Mouse (Mus musculus) liver, embryonic 13.5 days (tissue): ENCODE results near the gene Tcap. TPM values are rescaled to one million over a fixed set of nuclear protein-coding genes. Genes with fewer than 3 reads are reported as not detected.
A peak's percentile ranks its signal among the peaks of the same experiment; 100 is the strongest.
"Not testable (repeated sequence)": the region's sequence is repeated elsewhere in the genome, so short reads cannot be mapped to it uniquely, and the experiment has no call there.

Experiments
- ATAC-seq: fragments of 200-750 bp; cut with Nextera tagmentation; 2 replicates; pipeline ENCODE4 v1.8.0; 2017; ENCODE audit warnings: low read depth, mild to moderate bottlenecking, moderate number of reproducible peaks, moderate library complexity
- DNase-seq: peaks from one replicate; pipeline ENCODE4 v3.0.0; 2022
- H3K27ac ChIP-seq: fragments of 300-500 bp; sonication (generic); 2 replicates; pipeline ENCODE4 v1.5.1; 2015; ENCODE audit warnings: moderate library complexity, mild to moderate bottlenecking, inconsistent platforms
- H3K27me3 ChIP-seq: fragments of 300-500 bp; sonication (generic); 2 replicates; pipeline ENCODE4 v1.6.1; 2015; ENCODE audit warnings: mild to moderate bottlenecking, inconsistent platforms
- H3K36me3 ChIP-seq: fragments of 300-500 bp; sonication (generic); 2 replicates; pipeline ENCODE4 v1.6.1; 2015; ENCODE audit warnings: mild to moderate bottlenecking, inconsistent platforms
- H3K4me1 ChIP-seq: fragments of 300-500 bp; sonication (generic); replicated peaks from 2 replicates; pipeline ENCODE4 v1.6.1; 2015; ENCODE audit warnings: inconsistent platforms
- H3K4me2 ChIP-seq: fragments of 300-500 bp; sonication (generic); 2 replicates; pipeline ENCODE4 v1.6.1; 2015; ENCODE audit warnings: inconsistent platforms, mild to moderate bottlenecking, moderate library complexity
- H3K4me3 ChIP-seq: fragments of 300-500 bp; sonication (generic); replicated peaks from 2 replicates; pipeline ENCODE4 v1.5.1; 2015; ENCODE audit warnings: mild to moderate bottlenecking, inconsistent platforms
- H3K9ac ChIP-seq: fragments of 300-500 bp; sonication (generic); 2 replicates; pipeline ENCODE4 v1.6.1; 2015; ENCODE audit warnings: mild to moderate bottlenecking, inconsistent platforms
- H3K9me3 ChIP-seq: fragments of 300-500 bp; sonication (generic); replicated peaks from 2 replicates; pipeline ENCODE4 v1.6.1; 2016; ENCODE audit warnings: inconsistent platforms
- WGBS: fragments of 180-500 bp; shearing (Covaris S2); methylation state at CpG from one replicate; pipeline ENCODE4 v1.1.7; 2015; ENCODE audit not compliant: insufficient replicate concordance; 5-methylcytosine and 5-hydroxymethylcytosine counted together
- polyA plus RNA-seq: library from polyadenylated mRNA; unstranded; fragments of >200 nt; fragmentation: Nextera tagmentation; extraction: Ambion mirVana; gene quantifications from 2 replicates; pipeline ENCODE4 v1.2.1, GENCODE M21; 2015

Tcap gene
- polyA plus RNA-seq, 1 experiment from 2014 or later: 0.59 TPM

DNA sequence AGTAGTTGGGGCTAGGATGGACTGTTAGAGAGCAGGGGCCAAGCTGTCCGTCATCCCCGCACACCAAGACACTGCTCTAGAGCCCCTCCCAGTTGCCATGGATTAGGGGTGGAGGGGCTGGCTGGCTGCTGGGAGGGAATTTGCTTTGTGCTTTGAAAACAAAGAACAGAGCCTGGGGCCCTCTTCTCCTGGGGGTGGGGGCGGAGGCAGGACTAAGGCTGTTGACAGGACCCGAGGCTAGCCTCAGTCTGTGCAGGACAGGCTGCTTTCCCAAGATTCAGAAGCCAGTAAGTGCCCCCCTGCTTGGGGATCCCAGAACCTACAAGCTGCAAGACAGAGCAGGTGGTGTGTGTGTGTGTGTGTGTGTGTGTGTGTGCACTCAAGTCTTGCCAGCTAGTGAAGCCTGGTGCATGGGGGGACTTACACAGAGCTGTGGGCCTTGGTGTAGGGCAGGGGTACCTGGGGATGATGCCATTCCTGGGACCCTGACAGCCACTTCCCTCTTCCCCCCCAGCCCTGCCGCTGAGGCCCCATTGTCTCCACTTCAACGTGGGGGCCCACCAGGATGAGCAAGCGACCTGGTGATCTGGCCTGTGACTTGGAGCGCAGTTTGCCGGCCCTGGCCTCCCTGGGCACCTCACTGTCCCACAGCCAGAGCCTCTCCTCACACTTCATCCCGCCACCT, 11.9 kb upstream of the Tcap start:
- peaks cover 4% of the 10 kb centered on the region; the same call in 1 of the 2 replicates for H3K4me1 ChIP-seq
- DNase-seq (no peak), ATAC-seq (no peak)
- WGBS: 60% methylated on average over 10 of the region's 10 CpGs
- H3K36me3 ChIP-seq: peaks cover 23% of the 10 kb centered on the region
- no peak overlapping the region for H3K9ac ChIP-seq
- H3K27me3 ChIP-seq: no peaks in the 10 kb centered on the region
- no peak overlapping the region for H3K27ac ChIP-seq
- no peak overlapping the region for H3K4me3 ChIP-seq
- no peak overlapping the region for H3K4me2 ChIP-seq
- no peaks in the 10 kb centered on the region for H3K9me3 ChIP-seq

- Histone ChIP-seq H3K4me2 (no peak overlapping the region), H3K27ac (no peak overlapping the region), H3K9ac (no peak overlapping the region), H3K27me3 (no peaks in the 10 kb centered on the region), H3K36me3 (peaks cover 30% of the 10 kb centered on the region), H3K9me3 (no peaks in the 10 kb centered on the region), H3K4me1 (peaks cover 4% of the 10 kb centered on the region; the same call in 1 of the 2 replicates), H3K4me3 (no peak overlapping the region)
- DNase-seq (peak; percentile 54), ATAC-seq (no peak)
- 6% methylated on average over 2 of the region's 2 CpGs for WGBS
Measured at GRCm38 (mm10) chr11:98372406-98372805, 11.2 kb upstream of the Tcap start.

DNA sequence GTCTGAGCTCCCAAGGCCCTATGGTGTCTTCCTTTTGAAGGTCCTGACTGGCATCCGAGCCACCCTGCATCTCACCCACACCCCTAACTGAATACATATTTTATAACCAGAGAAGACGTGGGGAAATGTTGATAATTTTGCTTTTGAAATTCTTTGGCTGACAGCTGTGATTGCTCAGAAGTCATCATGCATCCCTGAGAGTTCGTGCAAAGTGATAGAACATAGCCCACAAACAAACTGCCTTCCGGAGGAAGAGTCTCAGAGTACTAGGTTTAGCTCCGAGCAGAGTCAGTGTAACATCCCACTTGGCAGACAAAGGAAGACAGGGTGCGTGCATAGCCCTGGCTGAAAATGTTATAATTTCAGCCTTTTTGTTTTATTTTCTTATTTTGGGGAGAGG, 10.4 kb upstream of the Tcap start:
- H3K27me3 ChIP-seq: no peaks in the 10 kb centered on the region
- 79% methylated on average over 6 of the region's 6 CpGs for WGBS
- no peak overlapping the region for H3K9ac ChIP-seq
- H3K4me2 ChIP-seq: no peak overlapping the region
- peaks cover 4% of the 10 kb centered on the region; the same call in 1 of the 2 replicates for H3K4me1 ChIP-seq
- no peak overlapping the region for H3K27ac ChIP-seq
- H3K4me3 ChIP-seq: no peak overlapping the region
- DNase-seq (no peak), ATAC-seq (no peak)
- H3K36me3 ChIP-seq: peaks cover 39% of the 10 kb centered on the region
- no peaks in the 10 kb centered on the region for H3K9me3 ChIP-seq

DNA sequence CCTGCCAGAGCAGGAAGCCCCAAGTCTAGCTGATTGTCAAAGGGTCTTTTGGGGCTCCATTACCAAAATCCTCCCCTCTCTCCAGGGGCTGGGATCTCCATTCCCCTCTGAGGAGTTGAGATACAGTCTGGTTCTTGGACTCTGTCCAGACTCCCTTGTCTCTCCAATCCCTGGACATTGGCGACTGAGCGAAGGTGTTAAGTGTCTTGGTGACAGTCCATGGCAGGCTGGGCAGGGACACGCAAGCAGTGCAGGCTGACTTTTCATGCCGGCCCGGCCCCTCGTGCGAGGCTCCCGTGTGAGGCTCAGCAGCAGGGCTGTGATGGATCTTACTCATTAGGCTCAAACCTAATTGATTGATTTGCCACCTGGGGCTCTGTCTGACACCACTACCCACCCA, 9.3 kb upstream of the Tcap start:
- 86% methylated on average over 8 of the region's 8 CpGs for WGBS
- Histone ChIP-seq H3K9me3 (no peaks in the 10 kb centered on the region), H3K27ac (no peak overlapping the region), H3K9ac (no peak overlapping the region), H3K4me1 (peaks cover 4% of the 10 kb centered on the region; the same call in 1 of the 2 replicates), H3K27me3 (no peaks in the 10 kb centered on the region), H3K4me3 (no peak overlapping the region), H3K4me2 (no peak overlapping the region), H3K36me3 (peaks cover 47% of the 10 kb centered on the region)
- DNase-seq (no peak), ATAC-seq (no peak)

GRCm38 (mm10) chr11:98376756-98377155, 6.9 kb upstream of the Tcap start:
- H3K27ac ChIP-seq: no peak overlapping the region
- no peak overlapping the region for H3K4me2 ChIP-seq
- 74% methylated on average over 5 of the region's 5 CpGs for WGBS
- ATAC-seq (no peak), DNase-seq (no peak)
- H3K4me1 ChIP-seq: no peaks in the 10 kb centered on the region
- H3K9ac ChIP-seq: no peak overlapping the region
- H3K4me3 ChIP-seq: no peak overlapping the region
- H3K9me3 ChIP-seq: no peaks in the 10 kb centered on the region
- peaks cover 63% of the 10 kb centered on the region for H3K36me3 ChIP-seq
- no peaks in the 10 kb centered on the region for H3K27me3 ChIP-seq

GRCm38 (mm10) chr11:98377787-98378186, 5.8 kb upstream of the Tcap start:
- Histone ChIP-seq H3K9ac (no peak overlapping the region), H3K36me3 (peaks cover 63% of the 10 kb centered on the region), H3K4me2 (no peak overlapping the region), H3K27me3 (no peaks in the 10 kb centered on the region), H3K4me1 (no peaks in the 10 kb centered on the region), H3K4me3 (no peak overlapping the region), H3K27ac (no peak overlapping the region), H3K9me3 (no peaks in the 10 kb centered on the region)
- no peak for ATAC-seq
- WGBS: 85% methylated on average over 11 of the region's 11 CpGs
- no peak for DNase-seq

- ATAC-seq (no peak), DNase-seq (no peak)
- Histone ChIP-seq H3K4me3 (no peak overlapping the region), H3K27ac (no peak overlapping the region), H3K9ac (no peak overlapping the region), H3K4me2 (no peak overlapping the region), H3K36me3 (peaks cover 62% of the 10 kb centered on the region), H3K9me3 (no peaks in the 10 kb centered on the region), H3K4me1 (no peaks in the 10 kb centered on the region), H3K27me3 (peaks cover 14% of the 10 kb centered on the region)
- 80% methylated on average over 7 of the region's 7 CpGs for WGBS
Measured at GRCm38 (mm10) chr11:98379379-98379778, 4.2 kb upstream of the Tcap start.

DNA sequence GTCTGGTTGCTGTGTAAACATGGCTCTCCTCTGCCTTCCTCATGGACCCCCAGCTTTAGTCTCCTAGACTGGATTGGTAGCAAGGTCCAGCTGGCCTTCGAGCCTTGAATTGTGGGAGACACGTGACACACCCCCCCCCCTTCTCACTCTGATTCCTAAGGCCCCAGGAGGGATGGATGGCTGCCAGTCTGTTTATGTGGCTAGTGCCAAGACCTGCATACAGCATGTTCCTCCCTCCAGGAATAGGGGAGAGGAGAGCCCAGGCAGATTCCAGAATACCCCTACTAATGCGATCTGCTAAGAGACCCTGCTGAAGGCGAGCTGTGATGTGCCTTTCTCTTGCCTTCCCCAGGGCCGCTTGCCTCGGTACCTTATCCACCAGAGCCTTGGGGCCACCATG, 3.5 kb upstream of the Tcap start:
- DNase-seq (no peak), ATAC-seq (no peak)
- 76% methylated on average over 6 of the region's 6 CpGs for WGBS
- H3K36me3 ChIP-seq: peaks cover 55% of the 10 kb centered on the region
- peaks cover 22% of the 10 kb centered on the region for H3K27me3 ChIP-seq
- H3K9me3 ChIP-seq: no peaks in the 10 kb centered on the region
- H3K9ac ChIP-seq: no peak overlapping the region
- H3K27ac ChIP-seq: no peak overlapping the region
- no peaks in the 10 kb centered on the region for H3K4me1 ChIP-seq
- no peak overlapping the region for H3K4me3 ChIP-seq
- H3K4me2 ChIP-seq: no peak overlapping the region

GRCm38 (mm10) chr11:98381651-98382050, 2.0 kb upstream of the Tcap start:
- no peak overlapping the region for H3K27ac ChIP-seq
- WGBS: 67% methylated on average over 2 of the region's 2 CpGs
- H3K36me3 ChIP-seq: peaks cover 40% of the 10 kb centered on the region
- no peak overlapping the region for H3K4me3 ChIP-seq
- H3K27me3 ChIP-seq: peaks cover 37% of the 10 kb centered on the region
- DNase-seq (no peak), ATAC-seq (no peak)
- H3K4me1 ChIP-seq: 0 out of 2 replicates have a peak, but pooled peaks cover 2% of the 10 kb centered on the region
- no peaks in the 10 kb centered on the region for H3K9me3 ChIP-seq
- no peak overlapping the region for H3K4me2 ChIP-seq
- H3K9ac ChIP-seq: no peak overlapping the region

DNA sequence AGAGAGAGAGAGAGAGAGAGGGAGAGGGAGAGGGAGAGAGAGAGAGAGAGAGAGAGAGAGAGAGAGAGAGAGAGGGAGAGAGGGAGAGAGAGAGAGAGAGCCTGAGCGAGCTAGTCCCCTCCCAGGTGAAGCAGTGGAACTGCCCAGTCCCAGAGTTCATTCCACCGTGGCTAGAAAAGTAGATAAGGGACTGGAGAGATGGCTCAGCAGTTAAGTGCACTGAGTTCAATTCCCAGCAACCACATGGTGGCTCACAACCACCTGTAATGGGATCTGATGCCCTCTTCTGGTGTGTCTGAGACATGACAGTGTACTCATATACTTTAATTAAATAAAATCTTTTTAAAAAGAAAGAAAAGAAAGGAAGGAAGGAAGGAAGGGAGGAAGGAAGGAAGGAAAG, 1.2 kb upstream of the Tcap start:
- H3K4me3 ChIP-seq, ATAC-seq, H3K9ac ChIP-seq, H3K4me1 ChIP-seq, H3K27ac ChIP-seq, H3K4me2 ChIP-seq, H3K9me3 ChIP-seq, DNase-seq: not testable (repeated sequence)
- 26% methylated on average over 2 of the region's 2 CpGs for WGBS
- Histone ChIP-seq H3K36me3 (peaks cover 32% of the 10 kb centered on the region), H3K27me3 (peaks cover 45% of the 10 kb centered on the region)

- Histone ChIP-seq H3K27me3 (peaks cover 63% of the 10 kb centered on the region), H3K9ac (no peak overlapping the region), H3K9me3 (no peaks in the 10 kb centered on the region), H3K36me3 (peaks cover 16% of the 10 kb centered on the region), H3K4me1 (peaks cover 5% of the 10 kb centered on the region), H3K4me2 (no peak overlapping the region), H3K27ac (no peak overlapping the region), H3K4me3 (no peak overlapping the region)
- DNase-seq: no peak
- 60% methylated on average over 20 of the region's 20 CpGs for WGBS
- no peak for ATAC-seq
Measured at GRCm38 (mm10) chr11:98384216-98384615, 605 bp downstream of the Tcap start.
